Mouse (Mus musculus) embryonic fibroblast, embryonic 13.5 days (primary cell): ENCODE measurements around the gene Fkbp15. TPM values are rescaled to one million over a fixed set of nuclear protein-coding genes. Genes with fewer than 3 reads are reported as not detected.

Source experiments
- H3K27ac ChIP-seq: 2 replicates; pipeline ENCODE4 v1.5.1; 2012; ENCODE audit warnings: low read length, control low read depth, inconsistent platforms; ENCODE audit not compliant: insufficient read depth
- H3K4me1 ChIP-seq: 2 replicates; pipeline ENCODE4 v1.6.1; 2011; ENCODE audit warnings: low read length; ENCODE audit not compliant: control insufficient read depth, insufficient read depth
- H3K4me3 ChIP-seq: 2 replicates; pipeline ENCODE4 v1.5.1; 2011; ENCODE audit warnings: mild to moderate bottlenecking, control low read depth, low read length; ENCODE audit not compliant: insufficient read depth
- CTCF ChIP-seq: IDR thresholded peaks from 2 replicates; pipeline ENCODE4 v1.5.1; 2011; ENCODE audit warnings: mild to moderate bottlenecking, control low read depth, low read length, moderate library complexity, borderline replicate concordance; ENCODE audit not compliant: insufficient read depth
- POLR2A ChIP-seq: IDR thresholded peaks from 2 replicates; pipeline ENCODE4 v1.6.1; 2011; ENCODE audit warnings: low read depth, mild to moderate bottlenecking, control low read depth, low read length, moderate library complexity
- polyA plus RNA-seq: library from polyadenylated mRNA; stranded (reverse); fragments of >200 nt; gene quantifications from 2 replicates; pipeline ENCODE4 v1.2.4, GENCODE M21; 2011; ENCODE audit warnings: low read depth; ENCODE audit not compliant: missing spikeins, insufficient read length

Fkbp15 gene
- polyA plus RNA-seq, 1 experiment: 33.1 TPM

DNA sequence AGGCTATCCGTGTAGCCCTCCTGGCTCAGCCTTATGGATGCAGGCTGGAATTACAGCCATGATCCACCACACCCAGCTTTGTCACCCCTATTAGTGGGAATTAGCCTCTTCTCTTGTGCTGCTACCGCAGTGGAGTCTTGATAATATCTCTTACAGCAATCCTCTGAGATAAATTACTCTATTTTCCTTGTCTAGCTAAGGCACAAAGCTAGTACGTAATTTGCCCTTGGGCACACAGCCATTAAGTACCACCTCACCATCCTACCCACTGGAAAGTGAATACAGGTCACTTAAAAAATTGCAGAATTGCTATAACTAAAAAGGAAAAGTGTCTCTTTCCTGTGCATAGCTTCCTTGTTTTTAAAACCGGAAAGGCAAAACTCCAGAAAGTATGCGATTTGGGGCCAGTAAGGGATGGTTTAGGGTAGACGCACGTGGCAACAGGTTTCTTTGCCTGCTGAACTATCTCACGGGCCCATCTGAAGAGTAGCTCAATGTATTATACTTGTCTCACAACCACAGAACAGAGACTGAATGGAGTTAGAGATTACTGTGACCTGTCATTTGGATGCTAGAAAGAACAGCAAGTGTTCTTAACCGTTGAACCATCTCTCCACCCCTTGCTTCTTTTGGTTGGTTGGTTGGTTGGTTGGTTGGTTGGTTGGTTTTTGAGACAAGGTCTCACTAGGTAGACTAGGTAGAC lies 12.6 kb upstream of the Fkbp15 start:
- H3K4me3 ChIP-seq: no peak overlapping the region
- H3K27ac ChIP-seq: no peak overlapping the region
- TF ChIP-seq POLR2A (no peak), CTCF (no peak)
- no peaks in the 10 kb centered on the region for H3K4me1 ChIP-seq

DNA sequence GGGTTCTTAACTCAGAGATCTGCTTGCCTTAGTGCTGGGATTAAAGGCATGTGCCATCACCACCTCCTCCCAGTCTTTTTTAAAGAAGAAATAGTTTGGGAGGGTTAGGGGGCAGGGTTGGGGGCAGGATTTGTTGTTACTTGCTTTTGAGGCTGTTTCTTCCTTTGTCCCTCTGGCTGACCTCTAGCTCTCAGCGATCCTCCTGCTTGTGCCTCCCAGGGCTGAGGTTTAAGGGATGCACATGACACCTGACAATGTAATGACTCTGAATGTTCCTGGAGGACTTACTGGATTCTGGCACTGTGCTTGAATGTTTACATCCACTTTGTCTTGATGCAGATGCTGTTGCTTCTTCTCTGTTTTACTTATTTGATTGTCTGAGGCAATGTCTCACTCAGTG lies 12.1 kb upstream of the Fkbp15 start:
- no peak for TF ChIP-seq POLR2A
- TF ChIP-seq CTCF: no peak
- Histone ChIP-seq H3K27ac (no peak overlapping the region), H3K4me1 (no peaks in the 10 kb centered on the region), H3K4me3 (no peak overlapping the region)

DNA sequence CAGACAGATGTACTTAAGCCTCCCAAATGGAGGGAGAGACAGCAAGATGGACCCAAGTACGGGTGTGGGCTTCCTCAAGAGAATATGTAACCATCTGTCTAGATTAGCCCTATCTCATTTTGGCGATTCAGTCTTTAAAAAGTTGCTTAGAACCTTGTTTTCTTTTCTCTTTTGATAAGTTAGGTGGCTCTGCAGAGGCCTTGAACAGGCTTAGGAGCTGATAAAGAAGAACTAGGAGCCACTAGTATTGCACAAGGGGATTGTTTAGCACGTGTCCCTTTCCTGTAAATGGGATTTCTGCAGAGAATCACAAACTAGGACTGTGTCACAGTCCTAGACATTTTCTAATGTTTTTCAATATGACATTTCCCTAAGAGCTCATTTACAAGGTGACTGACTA lies 8.7 kb upstream of the Fkbp15 start:
- Histone ChIP-seq H3K4me1 (no peaks in the 10 kb centered on the region), H3K4me3 (no peak overlapping the region), H3K27ac (no peak overlapping the region)
- TF ChIP-seq POLR2A: no peak
- TF ChIP-seq CTCF: no peak

DNA sequence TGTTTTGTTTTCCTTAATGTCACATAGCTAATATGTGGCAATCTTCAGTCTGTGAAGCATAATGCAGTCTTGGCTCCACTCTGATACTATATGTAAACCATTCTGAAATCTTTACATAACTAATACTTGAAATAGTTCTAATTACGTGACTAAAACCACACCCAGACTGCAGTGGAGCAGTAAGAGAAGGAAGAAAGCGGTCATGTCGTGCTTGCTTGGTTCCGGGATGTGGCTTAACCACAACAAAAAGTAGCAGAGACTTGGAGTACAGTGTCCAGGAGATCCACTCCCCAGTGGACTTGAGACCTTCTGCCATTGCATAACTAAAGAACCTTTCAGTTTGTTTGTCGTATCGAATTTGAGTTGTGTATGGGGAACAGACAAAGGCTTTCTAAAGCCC lies 7.2 kb upstream of the Fkbp15 start:
- H3K4me1 ChIP-seq: no peaks in the 10 kb centered on the region
- no peak for TF ChIP-seq CTCF
- no peak for TF ChIP-seq POLR2A

DNA sequence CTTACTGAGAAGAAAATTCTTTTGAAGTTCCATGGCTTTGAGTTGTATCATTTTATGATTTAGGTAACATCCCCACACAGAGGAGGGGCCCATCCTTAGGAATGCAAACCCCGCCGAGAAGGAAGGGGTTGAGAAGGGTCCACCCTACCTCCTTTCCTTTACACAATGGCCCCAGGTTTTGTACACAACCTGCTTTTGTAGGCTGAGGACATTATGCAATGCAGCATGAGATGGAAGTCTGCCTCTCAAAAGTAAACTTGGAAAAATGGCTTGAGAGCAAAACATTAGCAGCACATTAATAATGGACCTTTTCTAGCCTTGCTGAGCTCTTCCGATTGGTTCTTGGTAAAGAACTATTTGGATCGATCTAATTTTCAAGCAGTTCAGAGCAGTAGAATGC lies 5.9 kb upstream of the Fkbp15 start:
- Histone ChIP-seq H3K27ac (no peak overlapping the region), H3K4me3 (no peak overlapping the region), H3K4me1 (no peaks in the 10 kb centered on the region)
- TF ChIP-seq CTCF (no peak), POLR2A (no peak)

More for the DNA sequence above, 7.2 kb upstream of the Fkbp15 start:
- Histone ChIP-seq H3K27ac (no peak overlapping the region), H3K4me3 (no peak overlapping the region)

DNA sequence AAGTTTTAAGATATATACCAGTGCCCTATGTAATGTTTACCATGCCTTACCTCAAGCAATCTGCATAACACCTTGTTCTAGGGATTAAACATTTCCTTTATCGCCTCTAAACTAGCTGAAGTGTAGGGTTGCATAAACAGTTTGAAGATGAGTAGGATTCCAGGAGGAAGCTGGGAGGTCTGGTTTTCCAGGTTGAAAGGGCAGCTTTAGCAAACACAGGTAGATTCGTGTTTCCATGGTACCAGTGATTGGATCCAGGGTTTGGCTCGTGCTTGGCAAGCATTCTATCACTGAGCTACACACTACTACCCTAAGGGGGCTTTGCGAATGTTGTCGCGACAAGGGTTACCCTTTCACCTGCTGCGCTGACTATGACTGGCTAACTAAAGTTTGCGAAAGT lies 4.0 kb upstream of the Fkbp15 start:
- no peak overlapping the region for H3K4me3 ChIP-seq
- no peak overlapping the region for H3K27ac ChIP-seq
- TF ChIP-seq CTCF: no peak
- TF ChIP-seq POLR2A: no peak
- no peaks in the 10 kb centered on the region for H3K4me1 ChIP-seq

DNA sequence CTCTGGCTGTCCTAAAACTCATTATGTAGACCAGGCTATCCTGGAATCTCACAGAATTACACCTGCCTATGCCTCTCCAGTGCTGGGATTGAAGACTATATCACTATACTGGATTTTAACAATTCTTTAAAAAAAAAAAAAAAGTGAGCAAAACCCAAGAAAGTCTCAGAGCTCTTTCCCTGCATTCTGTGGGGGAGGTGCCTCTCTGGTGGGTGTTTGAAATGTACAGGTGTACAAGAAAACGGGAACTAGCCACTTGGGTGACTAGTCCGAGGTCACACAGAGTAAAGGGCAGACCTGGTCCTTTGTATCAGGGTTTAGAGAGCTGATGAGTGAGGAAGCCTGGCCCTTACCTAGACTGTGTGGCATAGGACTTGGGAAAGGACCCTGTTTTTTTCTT lies 2.1 kb upstream of the Fkbp15 start:
- Histone ChIP-seq H3K27ac (no peak overlapping the region), H3K4me3 (no peak overlapping the region), H3K4me1 (no peaks in the 10 kb centered on the region)
- TF ChIP-seq CTCF: no peak
- TF ChIP-seq POLR2A: no peak

DNA sequence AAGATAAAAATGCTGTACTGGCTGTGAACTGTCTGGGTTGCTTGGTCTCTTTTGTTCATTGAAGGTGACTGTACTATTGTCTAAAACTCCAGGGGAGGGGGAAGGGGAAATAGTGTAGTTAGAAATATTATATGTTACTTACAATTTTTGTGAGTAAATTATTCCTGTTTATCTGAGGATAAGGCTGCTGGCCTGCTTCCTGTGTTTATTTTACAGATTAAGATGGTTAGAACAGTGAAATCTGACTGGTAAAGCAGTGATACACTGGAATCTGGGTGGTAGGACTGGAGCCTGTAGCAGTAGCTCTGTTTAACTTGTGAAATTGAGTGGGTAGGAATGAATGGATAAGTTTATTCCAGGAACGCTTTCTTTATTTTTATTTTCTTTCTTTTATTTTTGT lies 1.6 kb upstream of the Fkbp15 start:
- no peaks in the 10 kb centered on the region for H3K4me1 ChIP-seq

DNA sequence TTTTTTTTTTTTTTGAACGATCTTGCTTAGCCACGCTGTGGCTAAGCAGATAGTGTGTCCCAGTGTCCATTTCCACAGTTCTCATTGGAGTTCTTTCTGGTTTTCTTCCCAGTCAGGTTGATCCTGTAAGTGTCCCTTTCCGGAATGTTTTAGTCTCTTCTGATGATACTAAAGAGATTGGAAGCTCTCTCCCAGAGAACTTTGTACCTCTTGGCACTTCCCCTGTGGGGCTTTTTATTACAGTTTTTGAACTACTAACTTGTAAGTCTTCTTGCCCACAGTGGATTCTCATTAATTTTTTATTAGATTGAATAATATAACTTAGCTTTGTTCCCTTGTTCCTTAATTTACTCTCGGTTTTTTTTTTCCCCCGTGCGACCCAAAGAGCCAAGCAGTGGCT lies 1.2 kb upstream of the Fkbp15 start:
- TF ChIP-seq CTCF (no peak), POLR2A (no peak)
- H3K4me3 ChIP-seq: peak overlapping the region; percentile 87
- no peak overlapping the region for H3K27ac ChIP-seq
- H3K4me1 ChIP-seq: no peaks in the 10 kb centered on the region

More for the DNA sequence above, 1.6 kb upstream of the Fkbp15 start:
- no peak for TF ChIP-seq CTCF
- TF ChIP-seq POLR2A: no peak
- no peak overlapping the region for H3K27ac ChIP-seq
- peak overlapping the region; percentile 87 for H3K4me3 ChIP-seq

DNA sequence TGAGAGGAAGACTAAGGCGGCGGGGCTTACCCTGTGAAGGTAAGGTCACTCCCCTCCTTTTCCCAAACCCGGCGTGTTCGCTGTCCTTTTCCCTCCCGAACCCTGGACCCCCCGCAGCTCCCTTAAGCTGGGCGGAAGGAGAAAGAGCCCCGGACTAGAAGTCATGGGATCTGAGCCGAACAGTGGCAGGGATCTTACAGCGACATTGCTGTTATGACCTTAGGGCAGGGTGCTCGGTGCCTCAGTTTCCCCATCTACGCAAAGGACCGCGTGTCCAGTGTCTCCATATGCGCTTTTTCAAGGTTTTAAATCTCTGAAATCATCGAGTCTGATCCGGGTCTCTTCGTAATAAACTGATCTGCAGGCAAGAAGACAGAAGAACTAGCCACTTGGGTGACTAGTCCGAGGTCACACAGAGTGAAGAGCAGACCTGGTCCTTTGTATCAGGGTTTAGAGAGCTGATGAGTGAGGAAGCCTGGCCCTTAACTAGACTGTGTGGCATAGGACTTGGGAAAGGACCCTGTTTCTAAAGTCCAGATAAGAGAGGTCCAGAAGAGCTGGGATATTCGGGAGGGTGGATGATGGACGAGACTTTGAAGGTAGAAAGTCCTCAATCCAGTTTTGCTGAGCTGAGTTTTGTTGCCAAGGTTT lies 582 bp upstream of the Fkbp15 start:
- Histone ChIP-seq H3K4me3 (peak overlapping the region; percentile 87), H3K27ac (peak overlapping the region; percentile 22), H3K4me1 (no peaks in the 10 kb centered on the region)
- TF ChIP-seq POLR2A (no peak), CTCF (no peak)
